Mouse (Mus musculus): Measurements from ENCODE around the gene Ap1g1. TPM values are rescaled to one million over a fixed set of nuclear protein-coding genes. Genes with fewer than 3 reads are reported as not detected.

The Ap1g1 gene
- polyA plus RNA-seq, 1 experiment from 2014 or later = 47.1 TPM

GRCm38 (mm10) chr8:109799245-109799644 lies 20.9 kb downstream of the Ap1g1 start:
- peaks cover 18% of the 10 kb centered on the region for H3K36me3 ChIP-seq
- H3K4me3 ChIP-seq = no peak overlapping the region
- WGBS = 88% methylated on average over 4 of the region's 4 CpGs
- peaks cover 7% of the 10 kb centered on the region for H3K4me1 ChIP-seq
- H3K27ac ChIP-seq (replicated peaks) = no peak overlapping the region
- H3K9me3 ChIP-seq (replicated peaks) = no peaks in the 10 kb centered on the region
- no peak for DNase-seq (ENCODE audit: low spot score)
- no peaks in the 10 kb centered on the region for H3K27me3 ChIP-seq (ENCODE audit: low read depth, poor library complexity, severe bottlenecking)

GRCm38 (mm10) chr8:109800325-109800724 lies 22.0 kb downstream of the Ap1g1 start:
- H3K9me3 ChIP-seq (replicated peaks) = no peaks in the 10 kb centered on the region
- H3K36me3 ChIP-seq = peaks cover 29% of the 10 kb centered on the region
- H3K4me3 ChIP-seq = no peak overlapping the region
- 92% methylated on average over 2 of the region's 2 CpGs for WGBS
- DNase-seq (ENCODE audit: low spot score) = no peak
- H3K4me1 ChIP-seq = peaks cover 7% of the 10 kb centered on the region
- H3K27me3 ChIP-seq (ENCODE audit: low read depth, poor library complexity, severe bottlenecking) = no peaks in the 10 kb centered on the region
- H3K27ac ChIP-seq (replicated peaks) = no peak overlapping the region

GRCm38 (mm10) chr8:109803211-109803610 lies 24.9 kb downstream of the Ap1g1 start:
- Histone ChIP-seq H3K4me3 (no peak overlapping the region), H3K27me3 (ENCODE audit: low read depth, poor library complexity, severe bottlenecking) (no peaks in the 10 kb centered on the region), H3K36me3 (peaks cover 41% of the 10 kb centered on the region), H3K4me1 (peaks cover 7% of the 10 kb centered on the region), H3K9me3 (replicated peaks) (no peaks in the 10 kb centered on the region), H3K27ac (replicated peaks) (no peak overlapping the region)
- 97% methylated on average over 3 of the region's 3 CpGs for WGBS
- no peak for DNase-seq (ENCODE audit: low spot score)

GRCm38 (mm10) chr8:109803801-109804200 lies 25.4 kb downstream of the Ap1g1 start:
- WGBS = 94% methylated on average over 3 of the region's 3 CpGs
- peaks cover 41% of the 10 kb centered on the region for H3K36me3 ChIP-seq
- H3K4me1 ChIP-seq = peaks cover 7% of the 10 kb centered on the region
- no peak for DNase-seq (ENCODE audit: low spot score)
- no peaks in the 10 kb centered on the region for H3K9me3 ChIP-seq (replicated peaks)
- no peak overlapping the region for H3K4me3 ChIP-seq
- H3K27ac ChIP-seq (replicated peaks) = no peak overlapping the region
- no peaks in the 10 kb centered on the region for H3K27me3 ChIP-seq (ENCODE audit: low read depth, poor library complexity, severe bottlenecking)

GRCm38 (mm10) chr8:109806522-109806921 lies 28.2 kb downstream of the Ap1g1 start:
- Histone ChIP-seq H3K27me3 (ENCODE audit: low read depth, poor library complexity, severe bottlenecking) (no peaks in the 10 kb centered on the region), H3K4me3 (no peak overlapping the region), H3K27ac (replicated peaks) (no peak overlapping the region), H3K4me1 (no peaks in the 10 kb centered on the region), H3K9me3 (replicated peaks) (no peaks in the 10 kb centered on the region), H3K36me3 (peaks cover 41% of the 10 kb centered on the region)
- no peak for DNase-seq (ENCODE audit: low spot score)
- 89% methylated on average over 3 of the region's 3 CpGs for WGBS

- Histone ChIP-seq H3K4me1 (no peaks in the 10 kb centered on the region), H3K27ac (replicated peaks) (no peak overlapping the region), H3K4me3 (no peak overlapping the region), H3K36me3 (peaks cover 38% of the 10 kb centered on the region), H3K9me3 (replicated peaks) (no peaks in the 10 kb centered on the region), H3K27me3 (ENCODE audit: low read depth, poor library complexity, severe bottlenecking) (no peaks in the 10 kb centered on the region)
- WGBS = 85% methylated on average over 7 of the region's 7 CpGs
- no peak for DNase-seq (ENCODE audit: low spot score)
Measured at GRCm38 (mm10) chr8:109807401-109808119, 29.2 kb downstream of the Ap1g1 start.

GRCm38 (mm10) chr8:109808120-109808447 lies 29.7 kb downstream of the Ap1g1 start:
- no peaks in the 10 kb centered on the region for H3K9me3 ChIP-seq (replicated peaks)
- no peak overlapping the region for H3K4me3 ChIP-seq
- H3K4me1 ChIP-seq = no peaks in the 10 kb centered on the region
- no peak overlapping the region for H3K27ac ChIP-seq (replicated peaks)
- no peak for DNase-seq (ENCODE audit: low spot score)
- peaks cover 33% of the 10 kb centered on the region for H3K36me3 ChIP-seq
- no peaks in the 10 kb centered on the region for H3K27me3 ChIP-seq (ENCODE audit: low read depth, poor library complexity, severe bottlenecking)

GRCm38 (mm10) chr8:109810434-109810833 lies 32.1 kb downstream of the Ap1g1 start:
- Histone ChIP-seq H3K4me1 (no peaks in the 10 kb centered on the region), H3K36me3 (peaks cover 22% of the 10 kb centered on the region), H3K9me3 (replicated peaks) (no peaks in the 10 kb centered on the region), H3K27me3 (ENCODE audit: low read depth, poor library complexity, severe bottlenecking) (no peaks in the 10 kb centered on the region), H3K4me3 (no peak overlapping the region), H3K27ac (replicated peaks) (no peak overlapping the region)
- no peak for DNase-seq (ENCODE audit: low spot score)
- WGBS = 78% methylated on average over 3 of the region's 3 CpGs

GRCm38 (mm10) chr8:109815268-109815667 lies 36.9 kb downstream of the Ap1g1 start:
- 96% methylated on average over 2 of the region's 2 CpGs for WGBS
- Histone ChIP-seq H3K36me3 (peaks cover 13% of the 10 kb centered on the region; the same call in 1 of the 2 replicates), H3K4me3 (no peak overlapping the region), H3K9me3 (replicated peaks) (no peaks in the 10 kb centered on the region), H3K4me1 (no peaks in the 10 kb centered on the region), H3K27me3 (ENCODE audit: low read depth, poor library complexity, severe bottlenecking) (no peaks in the 10 kb centered on the region), H3K27ac (replicated peaks) (no peak overlapping the region)
- no peak for DNase-seq (ENCODE audit: low spot score)

- 56% methylated on average over 1 of the region's 1 CpGs for WGBS
- H3K36me3 ChIP-seq = peaks cover 13% of the 10 kb centered on the region; the same call in 1 of the 2 replicates
- H3K4me1 ChIP-seq = no peaks in the 10 kb centered on the region
- H3K9me3 ChIP-seq (replicated peaks) = no peaks in the 10 kb centered on the region
- H3K27ac ChIP-seq (replicated peaks) = no peak overlapping the region
- no peak overlapping the region for H3K4me3 ChIP-seq
- no peaks in the 10 kb centered on the region for H3K27me3 ChIP-seq (ENCODE audit: low read depth, poor library complexity, severe bottlenecking)
- DNase-seq (ENCODE audit: low spot score) = no peak
Measured at GRCm38 (mm10) chr8:109817933-109818332, 39.6 kb downstream of the Ap1g1 start.

GRCm38 (mm10) chr8:109823561-109823960 lies 45.2 kb downstream of the Ap1g1 start:
- no peak for DNase-seq (ENCODE audit: low spot score)
- H3K4me1 ChIP-seq = no peaks in the 10 kb centered on the region
- no peaks in the 10 kb centered on the region for H3K9me3 ChIP-seq (replicated peaks)
- 96% methylated on average over 2 of the region's 2 CpGs for WGBS
- H3K27me3 ChIP-seq (ENCODE audit: low read depth, poor library complexity, severe bottlenecking) = no peaks in the 10 kb centered on the region
- H3K27ac ChIP-seq (replicated peaks) = no peak overlapping the region
- no peak overlapping the region for H3K4me3 ChIP-seq
- peaks cover 16% of the 10 kb centered on the region for H3K36me3 ChIP-seq

- 98% methylated on average over 2 of the region's 2 CpGs for WGBS
- no peaks in the 10 kb centered on the region for H3K9me3 ChIP-seq (replicated peaks)
- H3K4me3 ChIP-seq = no peak overlapping the region
- no peaks in the 10 kb centered on the region for H3K27me3 ChIP-seq (ENCODE audit: low read depth, poor library complexity, severe bottlenecking)
- H3K4me1 ChIP-seq = no peaks in the 10 kb centered on the region
- no peak overlapping the region for H3K27ac ChIP-seq (replicated peaks)
- H3K36me3 ChIP-seq = peaks cover 87% of the 10 kb centered on the region
- no peak for DNase-seq (ENCODE audit: low spot score)
Measured at GRCm38 (mm10) chr8:109839822-109840221, 61.5 kb downstream of the Ap1g1 start.

- H3K9me3 ChIP-seq (replicated peaks) = no peaks in the 10 kb centered on the region
- H3K27ac ChIP-seq (replicated peaks) = no peak overlapping the region
- no peak overlapping the region for H3K4me3 ChIP-seq
- no peaks in the 10 kb centered on the region for H3K4me1 ChIP-seq
- H3K36me3 ChIP-seq = peaks cover 87% of the 10 kb centered on the region
- DNase-seq (ENCODE audit: low spot score) = no peak
- H3K27me3 ChIP-seq (ENCODE audit: low read depth, poor library complexity, severe bottlenecking) = no peaks in the 10 kb centered on the region
- WGBS = 94% methylated on average over 1 of the region's 1 CpGs
Measured at GRCm38 (mm10) chr8:109842468-109842867, 64.1 kb downstream of the Ap1g1 start.

- no peaks in the 10 kb centered on the region for H3K9me3 ChIP-seq (replicated peaks)
- DNase-seq (ENCODE audit: low spot score) = no peak
- WGBS = 91% methylated on average over 2 of the region's 2 CpGs
- H3K27me3 ChIP-seq (ENCODE audit: low read depth, poor library complexity, severe bottlenecking) = no peaks in the 10 kb centered on the region
- H3K4me3 ChIP-seq = no peak overlapping the region
- H3K4me1 ChIP-seq = no peaks in the 10 kb centered on the region
- H3K27ac ChIP-seq (replicated peaks) = no peak overlapping the region
- H3K36me3 ChIP-seq = peaks cover 91% of the 10 kb centered on the region
Measured at GRCm38 (mm10) chr8:109847866-109848265, 69.5 kb downstream of the Ap1g1 start.

All from midbrain, embryonic 10.5 days (tissue).